Mouse (Mus musculus): ENCODE data around the gene Cyba. TPM values are rescaled to one million over a fixed set of nuclear protein-coding genes. Genes with fewer than 3 reads are reported as not detected.

Cyba gene
- total RNA-seq (2014; rRNA removed) (13.9 and 23.4 TPM in 2 replicates), polyA plus RNA-seq (2012; rRNA removed) (24.4 and 34.2 TPM in 2 replicates)

DNA sequence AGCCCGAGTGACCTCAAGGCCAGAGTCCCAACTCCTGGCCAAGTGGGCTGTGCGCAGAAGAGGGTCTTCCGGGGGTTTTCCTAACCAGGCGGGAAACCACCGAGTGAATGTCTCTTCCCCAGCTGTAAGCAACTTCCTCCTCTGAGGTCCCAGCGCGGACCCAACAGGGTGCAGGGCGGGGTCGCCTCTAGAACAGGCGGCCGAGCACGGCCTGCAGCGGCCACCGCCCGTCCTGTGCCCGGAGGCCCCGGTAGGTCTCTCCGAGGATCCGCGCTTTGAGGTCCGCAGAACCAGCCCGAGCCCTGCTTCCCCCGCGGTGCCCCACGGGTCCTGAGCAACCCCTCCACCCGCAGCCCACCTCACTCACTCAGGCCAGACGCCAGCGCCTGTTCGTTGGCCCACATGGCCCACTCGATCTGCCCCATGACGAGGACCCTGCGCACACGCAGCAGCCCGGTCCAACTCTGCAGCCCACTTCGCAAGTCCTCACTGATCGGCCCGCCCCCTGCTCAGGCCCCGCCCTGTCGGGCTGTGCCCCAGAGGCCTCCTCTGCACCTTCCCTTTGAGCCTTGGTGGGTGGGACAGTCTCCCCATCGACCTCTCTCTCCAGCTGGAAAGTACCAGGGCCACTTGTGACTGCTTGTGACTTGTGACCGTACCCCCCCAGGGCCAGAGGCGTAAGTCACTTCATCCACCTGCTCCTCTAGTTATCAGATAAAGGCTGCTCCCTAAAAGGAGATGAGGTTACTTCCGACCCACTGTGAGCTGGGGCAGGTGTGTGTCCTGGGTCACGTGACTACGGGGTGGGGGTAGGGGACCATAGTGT lies at the start of gene Cyba:
TSS of gene Cyba (minus strand) at position 488 of the 826 bp plus-strand sequence.
- H3K4me3 ChIP-seq (ENCODE audit: insufficient read depth, low read depth, low read length): peak within 1 kb of the TSS; percentile 77
- WGBS: 25% methylated on average over 44 of the region's 45 CpGs
- TF ChIP-seq POLR2A (IDR thresholded peaks at IDR 0.05; ENCODE audit: extremely low read depth, insufficient read depth, low read length): no peak
- H3K36me3 ChIP-seq (ENCODE audit: control insufficient read depth, insufficient read depth, low read length): peaks cover 9% of the 10 kb centered on the region
- DNase-seq (ENCODE audit: extremely low read depth, low read depth, low spot score): peak; percentile 21
- no peaks in the 10 kb centered on the region for H3K4me1 ChIP-seq (ENCODE audit: control insufficient read depth, insufficient read depth, low read length)
- peak within 1 kb of the TSS; percentile 53 for H3K27ac ChIP-seq (replicated peaks; ENCODE audit: insufficient read depth, low read depth, low read length)
- no peaks in the 10 kb centered on the region for H3K79me2 ChIP-seq (ENCODE audit: control insufficient read depth, insufficient read depth, low read length)
- no peaks in the 10 kb centered on the region for H3K27me3 ChIP-seq (ENCODE audit: control insufficient read depth, insufficient read depth, low read length)
- peak within 1 kb of the TSS; percentile 86 for H3K9ac ChIP-seq (ENCODE audit: low read depth, low read length)

DNA sequence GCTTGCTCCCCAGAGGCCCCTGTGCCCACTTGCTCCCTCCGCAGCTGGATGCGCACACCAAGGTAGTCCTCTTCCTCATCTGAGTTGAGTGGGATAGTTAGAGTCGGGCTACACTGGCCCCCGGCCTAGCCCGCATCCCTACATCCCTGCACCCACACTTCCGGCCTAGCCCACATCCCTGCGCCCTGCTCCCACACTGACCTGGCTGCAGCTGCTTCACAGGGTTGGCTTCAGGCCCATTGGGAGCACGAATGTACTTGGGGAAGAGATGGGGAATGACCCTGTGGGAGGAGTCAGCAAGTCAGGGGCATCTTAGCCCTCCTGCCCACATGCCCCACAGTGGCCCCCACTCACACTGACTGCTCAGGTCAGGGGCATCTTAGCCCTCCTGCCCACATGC lies 49.7 kb upstream of the Cyba start:
- H3K27me3 ChIP-seq (ENCODE audit: control insufficient read depth, insufficient read depth, low read length): no peaks in the 10 kb centered on the region
- WGBS: 87% methylated on average over 8 of the region's 8 CpGs
- H3K4me3 ChIP-seq (ENCODE audit: insufficient read depth, low read depth, low read length): no peak overlapping the region
- H3K36me3 ChIP-seq (ENCODE audit: control insufficient read depth, insufficient read depth, low read length): peaks cover 7% of the 10 kb centered on the region; the same call in 1 of the 2 replicates
- no peak for DNase-seq (ENCODE audit: extremely low read depth, low read depth, low spot score)
- H3K27ac ChIP-seq (replicated peaks; ENCODE audit: insufficient read depth, low read depth, low read length): no peak overlapping the region
- H3K79me2 ChIP-seq (ENCODE audit: control insufficient read depth, insufficient read depth, low read length): no peaks in the 10 kb centered on the region
- TF ChIP-seq POLR2A (IDR thresholded peaks at IDR 0.05; ENCODE audit: extremely low read depth, insufficient read depth, low read length) (no peak), CTCF (IDR thresholded peaks at IDR 0.05; ENCODE audit: low read depth, low read length) (no peak)
- no peak overlapping the region for H3K9ac ChIP-seq (ENCODE audit: low read depth, low read length)
- H3K4me1 ChIP-seq (ENCODE audit: control insufficient read depth, insufficient read depth, low read length): no peaks in the 10 kb centered on the region

- Histone ChIP-seq H3K9ac (ENCODE audit: low read depth, low read length) (peak within 1 kb of the TSS; percentile 100), H3K79me2 (ENCODE audit: control insufficient read depth, insufficient read depth, low read length) (peaks cover 18% of the 10 kb centered on the region), H3K27ac (replicated peaks; ENCODE audit: insufficient read depth, low read depth, low read length) (peak within 1 kb of the TSS; percentile 66), H3K4me3 (ENCODE audit: insufficient read depth, low read depth, low read length) (peak within 1 kb of the TSS; percentile 99), H3K27me3 (ENCODE audit: control insufficient read depth, insufficient read depth, low read length) (no peaks in the 10 kb centered on the region), H3K36me3 (ENCODE audit: control insufficient read depth, insufficient read depth, low read length) (peaks cover 4% of the 10 kb centered on the region; the same call in 1 of the 2 replicates), H3K4me1 (ENCODE audit: control insufficient read depth, insufficient read depth, low read length) (peaks cover 11% of the 10 kb centered on the region)
- TF ChIP-seq POLR2A (IDR thresholded peaks at IDR 0.05; ENCODE audit: extremely low read depth, insufficient read depth, low read length) (no peak), CTCF (IDR thresholded peaks at IDR 0.05; ENCODE audit: low read depth, low read length) (no peak)
- DNase-seq (ENCODE audit: extremely low read depth, low read depth, low spot score): peak; percentile 44
- under 1% methylated on average over 103 of the region's 103 CpGs for WGBS
Observed at GRCm38 (mm10) chr8:122475580-122476320, 43.0 kb upstream of the Cyba start, which contains the start of the genes Rnf166 and Ctu2. Gene Rnf166 (minus strand): TSS chr8:122476064. Gene Ctu2 (plus strand): TSS chr8:122476143.

- H3K79me2 ChIP-seq (ENCODE audit: control insufficient read depth, insufficient read depth, low read length): peaks cover 18% of the 10 kb centered on the region
- H3K36me3 ChIP-seq (ENCODE audit: control insufficient read depth, insufficient read depth, low read length): peaks cover 4% of the 10 kb centered on the region; the same call in 1 of the 2 replicates
- no peak for TF ChIP-seq CTCF (IDR thresholded peaks at IDR 0.05; ENCODE audit: low read depth, low read length)
- no peak for TF ChIP-seq POLR2A (IDR thresholded peaks at IDR 0.05; ENCODE audit: extremely low read depth, insufficient read depth, low read length)
- DNase-seq (ENCODE audit: extremely low read depth, low read depth, low spot score): peak; percentile 38
- no peaks in the 10 kb centered on the region for H3K27me3 ChIP-seq (ENCODE audit: control insufficient read depth, insufficient read depth, low read length)
- H3K27ac ChIP-seq (replicated peaks; ENCODE audit: insufficient read depth, low read depth, low read length): no peak overlapping the region
- WGBS: 3% methylated on average over 16 of the region's 16 CpGs
- peak overlapping the region; percentile 100 for H3K9ac ChIP-seq (ENCODE audit: low read depth, low read length)
- H3K4me1 ChIP-seq (ENCODE audit: control insufficient read depth, insufficient read depth, low read length): peaks cover 11% of the 10 kb centered on the region
- H3K4me3 ChIP-seq (ENCODE audit: insufficient read depth, low read depth, low read length): peak overlapping the region; percentile 99
Observed at GRCm38 (mm10) chr8:122474951-122475560, 42.3 kb upstream of the Cyba start.

DNA sequence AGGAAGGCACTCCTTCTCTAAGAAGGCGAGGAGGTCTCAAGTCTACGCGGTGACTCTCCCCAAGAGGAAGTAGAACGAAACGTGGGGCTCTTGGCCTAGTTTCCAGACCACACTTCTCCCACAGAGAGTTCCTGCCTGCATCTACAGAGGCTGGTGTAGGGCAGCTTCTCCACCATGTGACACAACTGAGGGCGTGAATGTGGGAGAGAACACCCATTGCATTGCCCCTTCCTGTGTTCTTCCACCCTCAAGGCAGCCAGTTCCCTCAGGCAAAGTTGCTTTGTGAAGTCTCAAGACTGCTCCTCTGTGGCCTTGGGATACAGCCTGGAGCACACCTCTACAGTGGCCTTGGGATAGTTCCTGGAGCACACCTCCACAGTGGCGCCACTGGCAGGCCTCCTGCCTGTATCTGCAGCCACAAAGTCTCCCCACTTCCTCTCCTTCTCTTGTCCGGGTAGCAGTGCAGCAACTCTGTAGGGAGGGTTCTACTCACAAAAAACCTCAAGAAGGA lies 41.2 kb upstream of the Cyba start:
- H3K9ac ChIP-seq (ENCODE audit: low read depth, low read length): no peak overlapping the region
- no peak overlapping the region for H3K4me3 ChIP-seq (ENCODE audit: insufficient read depth, low read depth, low read length)
- peak; percentile 35 for DNase-seq (ENCODE audit: extremely low read depth, low read depth, low spot score)
- 0 out of 2 replicates have a peak overlapping the region, but pooled peaks have one; percentile 29 for H3K27ac ChIP-seq (replicated peaks; ENCODE audit: insufficient read depth, low read depth, low read length)
- peaks cover 16% of the 10 kb centered on the region for H3K4me1 ChIP-seq (ENCODE audit: control insufficient read depth, insufficient read depth, low read length)
- peaks cover 18% of the 10 kb centered on the region for H3K79me2 ChIP-seq (ENCODE audit: control insufficient read depth, insufficient read depth, low read length)
- 87% methylated on average over 8 of the region's 8 CpGs for WGBS
- no peaks in the 10 kb centered on the region for H3K36me3 ChIP-seq (ENCODE audit: control insufficient read depth, insufficient read depth, low read length)
- H3K27me3 ChIP-seq (ENCODE audit: control insufficient read depth, insufficient read depth, low read length): no peaks in the 10 kb centered on the region
- TF ChIP-seq POLR2A (IDR thresholded peaks at IDR 0.05; ENCODE audit: extremely low read depth, insufficient read depth, low read length) (no peak), CTCF (IDR thresholded peaks at IDR 0.05; ENCODE audit: low read depth, low read length) (no peak)
